Mouse (Mus musculus): ENCODE measurements at regions not wholly inside any gene's neighbourhood (a gene's known extent, or its start where the extent isn't known, plus 50 kb on each side); places are given as distances from the start of the nearest gene placed in this dataset.
"Not testable (repeated sequence)": the region's sequence is repeated elsewhere in the genome, so short reads cannot be mapped to it uniquely, and the experiment has no call there.

DNA sequence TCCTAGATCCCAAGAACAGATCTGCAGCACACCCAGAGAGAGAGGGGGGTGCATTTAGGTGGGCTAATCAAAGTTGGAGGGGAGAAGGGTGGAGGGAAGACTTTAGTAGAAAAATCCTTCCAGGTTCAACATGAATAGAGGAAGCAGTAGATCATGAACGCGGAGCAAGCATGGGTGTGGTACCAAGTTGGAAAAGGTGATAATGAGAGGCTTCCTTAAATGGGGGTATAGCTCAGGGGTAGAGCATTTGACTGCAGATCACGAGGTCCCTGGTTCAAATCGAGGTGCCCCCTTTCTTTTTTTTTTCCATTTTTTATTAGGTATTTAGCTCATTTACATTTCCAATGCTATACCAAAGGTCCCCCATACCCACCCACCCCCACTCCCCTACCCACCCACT, 54.0 kb upstream of the Krba1 start:
- not testable (repeated sequence) for H3K4me3 ChIP-seq (replicated peaks; ENCODE audit: insufficient read depth, low read depth, low read length); H3K27ac ChIP-seq (ENCODE audit: insufficient read depth, low read length); H3K4me1 ChIP-seq (ENCODE audit: control insufficient read depth, insufficient read depth, low read length); H3K27me3 ChIP-seq (ENCODE audit: control insufficient read depth, insufficient read depth, low read length); DNase-seq
- WGBS, result 91% methylated on average over 4 of the region's 4 CpGs

DNA sequence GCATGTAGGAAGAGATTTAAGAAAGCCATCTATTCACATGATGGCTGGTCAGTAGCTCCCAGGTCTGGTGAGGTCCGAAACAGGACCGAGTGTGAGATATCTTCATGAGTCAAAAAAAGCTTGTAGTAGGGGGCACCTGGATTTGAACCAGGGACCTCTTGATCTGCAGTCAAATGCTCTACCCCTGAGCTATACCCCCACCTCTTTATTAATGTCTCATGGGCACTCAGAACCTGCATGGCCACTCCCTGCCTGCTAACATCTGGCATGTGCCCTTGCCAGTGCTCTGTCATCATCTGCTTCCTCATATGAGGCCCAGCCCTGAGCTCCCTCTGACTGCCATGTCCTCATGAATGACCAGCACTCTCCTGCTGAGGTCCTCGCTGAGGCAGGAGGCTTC, 58.4 kb upstream of the Krba1 start:
- not testable (repeated sequence) for H3K27me3 ChIP-seq (ENCODE audit: control insufficient read depth, insufficient read depth, low read length); H3K4me3 ChIP-seq (replicated peaks; ENCODE audit: insufficient read depth, low read depth, low read length); DNase-seq; H3K27ac ChIP-seq (ENCODE audit: insufficient read depth, low read length); H3K4me1 ChIP-seq (ENCODE audit: control insufficient read depth, insufficient read depth, low read length)
- 74% methylated on average over 3 of the region's 3 CpGs for WGBS

DNA sequence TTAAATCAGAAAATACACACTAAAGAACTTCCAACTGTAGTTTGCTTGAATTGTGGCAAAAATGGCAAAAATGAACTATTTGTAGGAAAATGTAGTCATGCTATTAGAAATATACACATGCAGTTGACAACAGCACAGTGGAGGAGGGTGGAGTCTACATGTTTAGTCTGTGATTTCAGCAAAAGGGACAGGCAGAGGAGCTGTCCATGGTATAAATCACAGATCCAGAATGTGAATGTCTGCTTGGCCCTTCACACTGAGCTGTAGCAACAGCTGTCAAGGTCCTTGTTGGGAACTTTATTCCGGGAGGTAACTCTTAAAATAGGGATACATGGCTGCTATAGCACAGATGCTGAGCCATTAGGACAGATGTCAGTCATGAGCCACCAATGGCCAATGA, 107.4 kb upstream of the Krba1 start:
- 69% methylated on average over 1 of the region's 1 CpGs for WGBS
- no peak overlapping the region for H3K4me3 ChIP-seq (replicated peaks; ENCODE audit: insufficient read depth, low read depth, low read length)
- TF ChIP-seq CTCF (IDR thresholded peaks at IDR 0.05; ENCODE audit: borderline replicate concordance, insufficient read depth, low read depth, low read length), result no peak
- no peak for TF ChIP-seq POLR2A (IDR thresholded peaks at IDR 0.05; ENCODE audit: borderline replicate concordance, insufficient read depth, low read length)
- no peaks in the 10 kb centered on the region for H3K27me3 ChIP-seq (ENCODE audit: control insufficient read depth, insufficient read depth, low read length)
- DNase-seq, result no peak
- H3K27ac ChIP-seq (ENCODE audit: insufficient read depth, low read length), result no peak overlapping the region
- H3K4me1 ChIP-seq (ENCODE audit: control insufficient read depth, insufficient read depth, low read length), result no peaks in the 10 kb centered on the region

DNA sequence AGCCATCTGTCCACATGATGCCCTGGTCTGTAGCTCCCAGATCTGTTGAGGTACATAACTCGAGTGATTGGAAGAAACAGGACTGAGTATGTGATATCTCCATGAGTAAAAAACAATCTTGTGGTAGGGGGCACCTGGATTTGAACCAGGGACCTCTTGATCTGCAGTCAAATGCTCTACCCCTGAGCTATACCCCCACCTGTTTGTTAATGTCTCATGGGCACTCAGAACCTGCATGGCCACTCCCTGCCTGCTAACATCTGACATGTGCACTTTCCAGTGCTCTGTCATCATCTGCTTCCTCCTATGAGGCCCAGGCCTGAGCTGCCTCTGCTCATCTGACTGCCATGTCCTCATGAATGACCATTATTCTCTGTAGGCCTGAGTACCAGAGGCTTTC, 115.7 kb upstream of the Krba1 start:
- 73% methylated on average over 1 of the region's 1 CpGs for WGBS
- DNase-seq, result not testable (repeated sequence)

DNA sequence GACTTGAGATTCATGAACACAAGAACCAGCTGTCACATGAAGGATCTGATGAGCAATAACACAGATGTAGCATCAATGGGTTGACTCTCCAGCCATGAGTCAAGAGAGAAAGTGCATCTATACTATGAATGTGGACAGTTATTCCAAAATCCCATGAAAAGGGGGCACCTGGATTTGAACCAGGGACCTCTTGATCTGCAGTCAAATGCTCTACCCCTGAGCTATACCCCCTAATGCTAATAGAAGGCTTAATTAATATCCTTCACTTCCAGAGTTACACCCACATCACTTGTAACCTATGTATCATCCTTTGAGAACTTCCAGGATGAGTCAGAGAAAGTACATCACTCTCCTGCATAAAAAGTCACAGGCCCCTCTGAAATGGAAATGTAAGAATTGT, 133.8 kb upstream of the Krba1 start:
- not testable (repeated sequence) for H3K27me3 ChIP-seq (ENCODE audit: control insufficient read depth, insufficient read depth, low read length); H3K4me3 ChIP-seq (replicated peaks; ENCODE audit: insufficient read depth, low read depth, low read length); H3K4me1 ChIP-seq (ENCODE audit: control insufficient read depth, insufficient read depth, low read length); H3K27ac ChIP-seq (ENCODE audit: insufficient read depth, low read length); DNase-seq

More for the DNA sequence above, 115.7 kb upstream of the Krba1 start:
- H3K4me1 ChIP-seq (ENCODE audit: control insufficient read depth, insufficient read depth, low read length); H3K27me3 ChIP-seq (ENCODE audit: control insufficient read depth, insufficient read depth, low read length); H3K27ac ChIP-seq (ENCODE audit: insufficient read depth, low read length); H3K4me3 ChIP-seq (replicated peaks; ENCODE audit: insufficient read depth, low read depth, low read length): not testable (repeated sequence)

DNA sequence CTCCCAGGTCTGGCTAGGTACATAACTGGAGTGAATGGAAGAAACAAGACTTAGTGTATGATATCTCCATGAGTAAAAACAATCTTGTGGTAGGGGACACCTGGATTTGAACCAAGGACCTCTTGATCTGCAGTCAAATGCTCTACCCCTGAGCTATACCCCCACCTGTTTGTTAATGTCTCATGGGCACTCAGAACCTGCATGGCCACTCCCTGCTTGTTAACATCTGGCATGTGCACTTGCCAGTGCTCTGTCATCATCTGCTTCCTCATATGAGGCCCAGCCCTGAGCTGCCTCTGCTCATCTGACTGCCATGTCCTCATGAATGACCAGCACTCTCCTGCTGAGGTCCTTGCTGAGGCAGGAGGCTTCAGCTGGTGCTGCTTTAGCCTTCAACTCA, 142.4 kb upstream of the Krba1 start:
- H3K4me3 ChIP-seq (replicated peaks; ENCODE audit: insufficient read depth, low read depth, low read length); H3K4me1 ChIP-seq (ENCODE audit: control insufficient read depth, insufficient read depth, low read length); H3K27me3 ChIP-seq (ENCODE audit: control insufficient read depth, insufficient read depth, low read length); DNase-seq; H3K27ac ChIP-seq (ENCODE audit: insufficient read depth, low read length): not testable (repeated sequence)

DNA sequence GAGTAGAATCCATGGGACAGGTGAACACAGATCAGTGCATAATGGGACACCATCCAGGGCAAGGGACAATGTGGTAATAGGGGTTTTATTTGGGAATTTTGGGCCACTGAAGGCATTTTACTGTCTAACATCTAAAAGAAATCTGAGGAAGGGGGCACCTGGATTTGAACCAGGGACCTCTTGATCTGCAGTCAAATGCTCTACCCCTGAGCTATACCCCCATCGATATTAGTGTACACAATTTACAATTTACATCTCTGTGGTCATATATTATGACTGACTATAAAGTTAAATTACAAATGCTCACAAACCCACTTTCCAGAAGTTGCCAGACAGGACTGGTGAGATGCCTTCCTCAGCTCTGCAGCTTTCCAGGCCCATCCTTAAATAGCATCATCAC, 143.4 kb upstream of the Krba1 start:
- Histone ChIP-seq H3K4me3 (replicated peaks; ENCODE audit: insufficient read depth, low read depth, low read length) (no peak overlapping the region), H3K27me3 (ENCODE audit: control insufficient read depth, insufficient read depth, low read length) (no peaks in the 10 kb centered on the region), H3K27ac (ENCODE audit: insufficient read depth, low read length) (no peak overlapping the region), H3K4me1 (ENCODE audit: control insufficient read depth, insufficient read depth, low read length) (no peaks in the 10 kb centered on the region)
- DNase-seq, result no peak
- WGBS, result 97% methylated on average over 1 of the region's 1 CpGs
- TF ChIP-seq POLR2A (IDR thresholded peaks at IDR 0.05; ENCODE audit: borderline replicate concordance, insufficient read depth, low read length), result no peak
- no peak for TF ChIP-seq CTCF (IDR thresholded peaks at IDR 0.05; ENCODE audit: borderline replicate concordance, insufficient read depth, low read depth, low read length)

DNA sequence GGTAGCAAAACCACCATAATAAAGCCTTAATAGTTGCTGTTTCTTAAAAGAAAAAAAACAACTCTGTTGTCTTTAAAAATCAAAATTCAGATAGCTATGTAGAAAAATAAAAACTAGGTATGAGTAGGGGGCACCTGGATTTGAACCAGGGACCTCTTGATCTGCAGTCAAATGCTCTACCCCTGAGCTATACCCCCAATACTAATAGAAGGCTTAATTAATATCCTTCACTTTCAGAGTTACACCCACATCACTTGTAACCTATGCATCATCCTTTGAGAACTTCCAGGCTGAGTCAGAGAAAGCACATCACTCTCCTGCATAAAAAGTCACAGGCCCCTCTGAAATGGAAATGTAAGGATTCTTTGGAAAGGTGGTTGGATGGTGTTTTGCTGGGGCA, 151.2 kb upstream of the Krba1 start:
- DNase-seq, result not testable (repeated sequence)

DNA sequence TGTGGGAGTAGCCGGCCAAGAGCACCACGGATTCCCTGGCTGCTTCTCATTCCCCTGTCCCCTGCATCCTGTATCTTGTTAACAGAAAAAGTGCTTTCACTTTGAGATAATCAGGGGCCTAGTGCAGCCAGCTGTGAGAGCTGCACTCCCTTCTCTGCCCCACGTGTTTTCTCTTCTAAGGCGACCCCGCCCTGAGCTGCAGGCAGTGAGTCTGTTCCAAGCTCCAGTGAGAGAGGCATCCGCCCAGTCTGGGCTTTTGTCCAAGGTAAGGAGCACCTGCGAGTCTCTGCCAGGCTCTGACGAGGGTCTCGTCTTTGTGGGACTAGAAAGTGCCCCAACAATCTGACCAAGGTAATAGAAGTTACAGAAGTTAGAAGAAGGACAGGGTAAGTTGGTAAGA, 141.0 kb upstream of the Zfp746 start:
- no peak for TF ChIP-seq POLR2A (IDR thresholded peaks at IDR 0.05; ENCODE audit: borderline replicate concordance, insufficient read depth, low read length)
- no peak for TF ChIP-seq CTCF (IDR thresholded peaks at IDR 0.05; ENCODE audit: borderline replicate concordance, insufficient read depth, low read depth, low read length)
- no peak overlapping the region for H3K27ac ChIP-seq (ENCODE audit: insufficient read depth, low read length)
- no peak overlapping the region for H3K4me3 ChIP-seq (replicated peaks; ENCODE audit: insufficient read depth, low read depth, low read length)
- H3K4me1 ChIP-seq (ENCODE audit: control insufficient read depth, insufficient read depth, low read length), result no peaks in the 10 kb centered on the region
- 9% methylated on average over 9 of the region's 9 CpGs for WGBS
- no peak for DNase-seq
- no peaks in the 10 kb centered on the region for H3K27me3 ChIP-seq (ENCODE audit: control insufficient read depth, insufficient read depth, low read length)

More for the DNA sequence above, 151.2 kb upstream of the Krba1 start:
- not testable (repeated sequence) for H3K27ac ChIP-seq (ENCODE audit: insufficient read depth, low read length); H3K27me3 ChIP-seq (ENCODE audit: control insufficient read depth, insufficient read depth, low read length); H3K4me3 ChIP-seq (replicated peaks; ENCODE audit: insufficient read depth, low read depth, low read length); H3K4me1 ChIP-seq (ENCODE audit: control insufficient read depth, insufficient read depth, low read length)

DNA sequence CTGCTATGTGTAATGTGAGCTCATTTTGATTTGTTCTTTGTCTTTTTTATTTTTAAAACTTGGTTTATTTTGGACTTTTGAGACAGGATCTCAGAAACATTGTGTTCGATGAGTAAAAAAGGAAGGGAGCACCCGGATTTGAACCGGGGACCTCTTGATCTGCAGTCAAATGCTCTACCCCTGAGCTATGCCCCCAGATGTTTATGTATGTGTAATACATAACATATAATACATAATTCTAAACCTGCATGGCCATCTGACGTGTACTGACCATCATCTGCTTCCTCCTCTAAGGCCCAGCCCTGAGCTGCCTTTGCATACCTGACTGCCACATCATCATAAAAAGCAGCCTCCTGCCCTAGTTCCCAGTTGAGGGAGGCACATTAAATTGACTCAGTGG, 137.8 kb upstream of the Zfp746 start:
- no peaks in the 10 kb centered on the region for H3K27me3 ChIP-seq (ENCODE audit: control insufficient read depth, insufficient read depth, low read length)
- no peak overlapping the region for H3K4me3 ChIP-seq (replicated peaks; ENCODE audit: insufficient read depth, low read depth, low read length)
- no peak overlapping the region for H3K27ac ChIP-seq (ENCODE audit: insufficient read depth, low read length)
- 92% methylated on average over 4 of the region's 4 CpGs for WGBS
- H3K4me1 ChIP-seq (ENCODE audit: control insufficient read depth, insufficient read depth, low read length), result no peaks in the 10 kb centered on the region
- DNase-seq, result no peak
- TF ChIP-seq POLR2A (IDR thresholded peaks at IDR 0.05; ENCODE audit: borderline replicate concordance, insufficient read depth, low read length) (no peak), CTCF (IDR thresholded peaks at IDR 0.05; ENCODE audit: borderline replicate concordance, insufficient read depth, low read depth, low read length) (no peak)

All from cerebellum, adult 2 months (tissue).